Comparison of ENCODE assay signal across 22 mouse cellular contexts in the genomic region with DNA sequence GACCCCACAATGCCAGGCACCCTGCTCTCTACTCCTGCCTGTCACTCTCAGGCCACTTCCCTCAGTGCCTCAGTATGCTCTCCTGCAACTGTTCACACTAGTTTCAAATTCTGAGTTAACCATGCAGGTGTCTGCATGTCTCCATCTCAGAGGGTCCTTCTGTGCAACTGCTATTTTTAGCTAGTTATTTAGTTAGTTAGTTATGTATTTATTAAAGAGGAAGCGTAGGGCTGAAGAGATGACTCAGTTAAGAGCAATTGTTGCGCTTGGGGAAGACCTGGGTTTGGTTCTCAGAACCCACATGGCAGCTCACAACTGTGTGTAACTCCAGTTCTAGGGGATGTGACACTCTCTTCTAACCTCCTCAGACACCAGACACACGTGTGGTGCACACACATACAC. TPM values are rescaled to one million over a fixed set of nuclear protein-coding genes. Genes with fewer than 3 reads are reported as not detected.
DNase-seq lines count a peak whose midpoint lies in the region; ATAC-seq and TF ChIP-seq lines count a peak whose summit lies in the region.
"Had no signal": no experiment of that assay in that cellular context is flagged by ENCODE, and none has a peak within 500 bp of the region (broad histone marks: within the 10 kb centered on the region; RNA-seq: fewer than 3 reads in every experiment).

No protein-coding gene starts in this region.

- no peak for TF ChIP-seq CTCF in stomach, postnatal 0 days (IDR thresholded peaks at IDR 0.05; ENCODE audit: low read depth)
- no peak for TF ChIP-seq CTCF in small intestine, adult 2 months (IDR thresholded peaks at IDR 0.05; ENCODE audit: extremely low read depth, insufficient read length, insufficient replicate concordance, low read depth, low read length)

- no peak for ATAC-seq in stomach, embryonic 15.5 days (ENCODE audit: insufficient read depth, low FRiP score, low read depth)
- ATAC-seq in stomach, postnatal 0 days (ENCODE audit: low FRiP score, low TSS enrichment): no peak
- ATAC-seq: forebrain, embryonic 14.5 days; hindbrain, postnatal 0 days had no signal

- DNase-seq in heart, adult 11 months: peak; percentile 78
- DNase-seq in heart, adult 18-20 months: no peak
- DNase-seq in stomach, postnatal 0 days (ENCODE audit: low spot score): no peak
- no peak for DNase-seq in left cerebral cortex, adult 9 months (ENCODE audit: low spot score in 2 of 2)
- no peak for DNase-seq in cerebellum, postnatal 4 days (ENCODE audit: low spot score in 2 of 2)
- DNase-seq: adrenal gland, adult 8-10 months; adrenal gland, postnatal 36 days; cerebellum, adult 2 months; cerebellum, postnatal 10 days; embryo, embryonic 11 days; gastrocnemius, postnatal 36 days; heart, adult 2 months; heart, postnatal 14 days had no signal

- no peaks in the 10 kb centered on the region for H3K9me3 ChIP-seq in stomach, embryonic 15.5 days
- H3K9me3 ChIP-seq in stomach, postnatal 0 days (ENCODE audit: control insufficient read depth, low read length): no peaks in the 10 kb centered on the region
- H3K9me3 ChIP-seq: embryonic facial prominence, embryonic 12.5 days; G1E; heart, embryonic 15.5 days; hindbrain, embryonic 13.5 days had no signal

- WGBS in stomach, embryonic 15.5 days: 81% methylated on average over 3 of the region's 3 CpGs
- WGBS in stomach, postnatal 0 days: 73% methylated on average over 3 of the region's 3 CpGs
- WGBS in small intestine, adult 2 months: 66% methylated on average over 3 of the region's 3 CpGs

- TF ChIP-seq POLR2A in small intestine, adult 2 months (IDR thresholded peaks at IDR 0.05; ENCODE audit: low read depth, low read length): no peak

- no peak overlapping the region for H3K4me3 ChIP-seq in stomach, embryonic 15.5 days (replicated peaks)
- H3K4me3 ChIP-seq in stomach, postnatal 0 days (ENCODE audit: low read depth, low read length): no peak overlapping the region
- no peak overlapping the region for H3K4me3 ChIP-seq in small intestine, adult 2 months (ENCODE audit: low read depth, low read length)
- H3K4me3 ChIP-seq: embryonic facial prominence, embryonic 12.5 days; heart, adult 2 months; heart, embryonic 15.5 days; hindbrain, embryonic 13.5 days had no signal

- no peaks in the 10 kb centered on the region for H3K27me3 ChIP-seq in stomach, embryonic 15.5 days (replicated peaks)
- no peaks in the 10 kb centered on the region for H3K27me3 ChIP-seq in stomach, postnatal 0 days (ENCODE audit: control insufficient read depth, insufficient read depth, low read length)
- no peaks in the 10 kb centered on the region for H3K27me3 ChIP-seq in small intestine, adult 2 months (ENCODE audit: control insufficient read depth, insufficient read depth, low read length)
- H3K27me3 ChIP-seq: embryonic facial prominence, embryonic 12.5 days; heart, embryonic 15.5 days had no signal

- peak overlapping the region; percentile 44; the same call in 1 of the 2 replicates for H3K27ac ChIP-seq in stomach, embryonic 15.5 days
- no peak overlapping the region for H3K27ac ChIP-seq in stomach, postnatal 0 days (replicated peaks)
- peak overlapping the region; percentile 81 for H3K27ac ChIP-seq in small intestine, adult 2 months (ENCODE audit: insufficient read depth, low read depth, low read length)
- H3K27ac ChIP-seq: heart, adult 2 months; heart, embryonic 15.5 days; hindbrain, embryonic 13.5 days; hindbrain, postnatal 0 days had no signal

- TF ChIP-seq EP300 in stomach, postnatal 0 days (optimal IDR thresholded peaks at IDR 0.05): no peak

- H3K4me2 ChIP-seq in stomach, embryonic 15.5 days: no peak overlapping the region
- H3K4me2 ChIP-seq in stomach, postnatal 0 days (replicated peaks; ENCODE audit: low read depth): no peak overlapping the region
- H3K4me2 ChIP-seq: embryonic facial prominence, embryonic 12.5 days; heart, embryonic 11.5 days; heart, embryonic 15.5 days; hindbrain, embryonic 13.5 days had no signal

- peaks cover 18% of the 10 kb centered on the region; the same call in 1 of the 2 replicates for H3K4me1 ChIP-seq in stomach, embryonic 15.5 days
- H3K4me1 ChIP-seq in stomach, postnatal 0 days (replicated peaks; ENCODE audit: control insufficient read depth, insufficient read depth): peaks cover 2% of the 10 kb centered on the region; the same call in 1 of the 2 replicates
- H3K4me1 ChIP-seq in small intestine, adult 2 months (ENCODE audit: control insufficient read depth, insufficient read depth, insufficient read length, low read length): peaks cover 26% of the 10 kb centered on the region

- no peaks in the 10 kb centered on the region for H3K36me3 ChIP-seq in stomach, embryonic 15.5 days
- H3K36me3 ChIP-seq in stomach, postnatal 0 days (ENCODE audit: control insufficient read depth, insufficient read depth, low read length): no peaks in the 10 kb centered on the region
- H3K36me3 ChIP-seq in small intestine, adult 2 months (ENCODE audit: control insufficient read depth, insufficient read depth, low read length): no peaks in the 10 kb centered on the region
- H3K36me3 ChIP-seq: embryonic facial prominence, embryonic 12.5 days; G1E; heart, embryonic 15.5 days; hindbrain, embryonic 13.5 days had no signal

- no peak overlapping the region for H3K9ac ChIP-seq in stomach, embryonic 15.5 days
- no peak overlapping the region for H3K9ac ChIP-seq in stomach, postnatal 0 days (ENCODE audit: low read length)
- H3K9ac ChIP-seq: embryonic facial prominence, embryonic 12.5 days; heart, embryonic 15.5 days; hindbrain, embryonic 13.5 days had no signal

RNA-seq across cellular contexts. Expression of gene Vgll4, which starts 36.8 kb away (rescaled TPM):
- total RNA-seq in heart, adult 18-20 months (2021): 10 to 100 TPM; 20.4 to 22.9 TPM
- 80.5 and 87.0 TPM in 2 replicates for polyA plus RNA-seq in stomach, embryonic 15.5 days (2015; fragmentation: Nextera tagmentation; extraction: Ambion mirVana)
- polyA plus RNA-seq in stomach, postnatal 0 days (2015; fragmentation: Nextera tagmentation; extraction: Ambion mirVana): 38.5 and 42.1 TPM in 2 replicates
- 35.8 and 48.1 TPM in 2 replicates for polyA plus RNA-seq in small intestine, adult 2 months (2012; rRNA removed)
